Mouse (Mus musculus) erythroid progenitor cell, adult 5-6 weeks (primary cell): ENCODE results near the gene Abracl. TPM values are rescaled to one million over a fixed set of nuclear protein-coding genes. Genes with fewer than 3 reads are reported as not detected.

Experiments
- ATAC-seq: replicated peaks from 2 replicates; pipeline ENCODE4 v1.8.0; 2016; ENCODE audit warnings: moderate number of reproducible peaks, mild to moderate bottlenecking, moderate TSS enrichment, inconsistent platforms; ENCODE audit not compliant: poor library complexity, low FRiP score, severe bottlenecking
- total RNA-seq, 2 experiments: library from RNA; stranded (forward) in 1 of 2; stranded (reverse) in 1 of 2; fragments of 150-400 nt in 1 of 2; fragments of 186-747, 209-891 nt in 1 of 2; gene quantifications; 2 replicates each; pipeline versions ENCODE4 v1.2.3 to v1.2.4; 2015 to 2017; ENCODE audit warnings: low replicate concordance in 2 of 2

Abracl gene
- total RNA-seq, 2 experiments from 2014 or later, result 18.2 to 56.2 TPM

DNA sequence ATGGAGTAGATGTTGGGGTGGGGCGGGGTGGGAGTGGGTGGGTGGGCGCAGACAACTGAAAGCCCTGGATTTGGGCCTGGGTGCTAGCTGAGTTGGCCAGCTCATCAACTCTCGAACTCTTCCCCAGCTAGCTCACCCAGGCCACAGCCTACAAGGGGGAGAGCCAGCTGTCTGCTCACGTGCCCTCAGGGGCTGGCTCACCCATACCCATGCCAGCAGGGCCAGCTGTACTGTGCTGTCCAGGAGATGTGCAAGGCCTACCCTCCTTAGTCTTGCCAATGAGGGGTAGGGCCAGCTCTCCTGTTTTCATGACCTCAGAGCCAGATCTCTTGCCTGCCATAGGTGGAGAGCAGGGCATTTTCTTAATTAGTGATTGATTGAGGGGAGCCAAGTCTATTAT, 11.3 kb upstream of the Abracl start:
- no peak for ATAC-seq

DNA sequence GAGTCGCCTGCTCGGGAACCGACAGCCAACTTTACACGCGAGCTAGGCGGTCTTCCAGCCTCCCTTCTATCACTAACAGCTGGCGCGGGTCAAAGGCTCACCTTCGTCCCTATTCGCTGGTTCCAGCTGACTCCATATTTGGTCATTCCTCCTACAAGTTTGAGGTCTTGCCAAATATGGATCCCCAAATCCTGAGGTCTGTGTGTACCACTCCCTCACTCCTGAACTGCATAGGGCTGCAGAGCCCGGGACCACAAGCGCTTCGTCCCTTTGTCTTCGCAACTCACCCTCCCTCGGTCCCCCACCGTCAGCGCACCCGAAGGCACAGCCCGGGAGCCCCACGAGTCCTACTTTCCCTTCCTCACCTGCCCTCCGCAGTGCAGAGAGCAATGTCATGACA, 776 bp downstream of the Abracl start:
- peak; percentile 82 for ATAC-seq

DNA sequence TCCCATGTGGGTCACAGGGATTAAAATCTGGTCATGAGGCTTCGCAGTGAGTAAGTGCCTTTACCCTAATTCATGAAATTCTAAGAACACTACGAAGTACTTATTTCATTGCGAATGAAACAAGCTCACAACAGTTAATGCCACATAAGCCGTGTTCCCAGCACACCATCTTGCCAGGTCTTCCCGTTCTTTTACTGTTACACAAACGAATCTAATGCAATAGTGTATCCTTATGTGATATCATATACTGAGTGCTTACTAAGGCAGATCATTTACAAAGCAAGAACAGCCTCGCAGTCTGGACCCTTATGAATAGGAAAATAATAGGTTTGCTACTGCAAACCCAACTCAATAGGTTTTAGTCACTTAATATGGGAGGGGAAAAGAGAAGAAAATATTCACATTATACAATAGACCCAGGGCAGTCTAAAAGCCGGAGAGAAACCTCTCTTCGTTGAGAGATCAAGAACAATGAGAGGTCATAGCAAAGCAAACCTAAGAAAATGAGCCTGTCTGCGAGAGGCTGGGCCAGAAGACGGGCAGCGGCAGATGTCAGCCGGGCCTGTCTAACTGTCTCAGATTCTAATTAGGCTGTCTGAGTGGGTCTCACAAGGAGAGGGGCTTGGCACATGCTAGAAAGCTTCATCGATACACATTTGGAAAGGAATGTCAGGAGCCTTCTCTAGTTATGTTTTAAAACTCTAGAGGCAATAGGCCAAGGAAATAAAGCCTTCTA, 1.3 kb downstream of the Abracl start:
- peak; percentile 48 for ATAC-seq

DNA sequence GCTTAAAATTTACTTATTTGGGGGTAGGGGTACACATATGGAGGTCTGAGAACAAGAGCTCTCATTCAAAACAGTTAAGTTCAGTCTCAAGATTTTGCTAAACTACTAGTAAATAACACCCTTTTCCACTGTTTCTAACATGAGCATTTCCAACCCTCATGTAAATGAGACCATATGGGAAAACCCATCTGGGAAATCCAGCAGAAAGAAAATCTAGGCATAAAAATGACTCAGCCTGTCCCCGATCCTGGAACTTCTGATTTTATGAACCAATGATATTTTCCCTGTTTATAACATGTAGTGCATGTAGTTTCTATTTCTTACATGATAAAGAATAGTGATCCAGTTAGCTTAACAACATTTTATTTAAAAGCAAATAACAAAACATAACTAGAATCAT, 2.2 kb downstream of the Abracl start:
- ATAC-seq, result no peak

DNA sequence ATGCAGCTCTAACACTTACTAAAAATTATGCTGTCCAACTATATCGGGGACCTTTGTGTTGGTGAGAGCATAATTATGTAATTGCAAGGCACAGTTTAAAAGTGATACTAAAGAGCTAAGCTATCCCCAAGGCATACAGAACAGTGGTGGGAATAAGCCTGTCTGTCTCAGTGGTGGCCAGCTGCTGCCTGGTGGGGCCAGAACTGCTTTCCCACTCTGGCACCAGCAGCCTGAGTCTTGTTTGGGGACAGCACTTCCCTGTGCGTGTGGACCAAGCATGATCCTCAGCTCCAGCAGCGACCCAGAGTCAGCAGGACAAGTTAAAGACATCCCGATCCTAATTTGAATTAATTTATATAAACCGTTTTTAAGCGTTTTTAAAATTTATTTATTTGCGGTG, 2.6 kb downstream of the Abracl start:
- no peak for ATAC-seq

DNA sequence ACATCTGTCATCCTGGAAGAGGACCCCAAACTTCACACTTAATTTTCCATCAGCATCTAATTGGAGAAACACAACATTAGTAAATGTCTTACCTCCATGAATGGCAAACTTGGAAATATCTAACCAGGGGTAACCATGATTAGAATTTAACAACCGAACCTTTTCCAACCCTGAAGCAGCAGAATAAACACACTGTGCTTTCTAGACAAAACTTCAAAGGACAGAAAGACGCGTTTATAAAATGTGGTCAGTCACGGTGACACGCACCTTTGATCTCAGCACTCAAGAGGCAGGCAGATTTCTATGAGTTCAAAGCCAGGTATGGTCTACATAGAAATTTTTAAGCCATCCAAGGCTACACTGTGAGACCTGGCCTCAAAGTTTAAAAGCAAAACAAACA, 11.3 kb downstream of the Abracl start:
- ATAC-seq, result no peak

DNA sequence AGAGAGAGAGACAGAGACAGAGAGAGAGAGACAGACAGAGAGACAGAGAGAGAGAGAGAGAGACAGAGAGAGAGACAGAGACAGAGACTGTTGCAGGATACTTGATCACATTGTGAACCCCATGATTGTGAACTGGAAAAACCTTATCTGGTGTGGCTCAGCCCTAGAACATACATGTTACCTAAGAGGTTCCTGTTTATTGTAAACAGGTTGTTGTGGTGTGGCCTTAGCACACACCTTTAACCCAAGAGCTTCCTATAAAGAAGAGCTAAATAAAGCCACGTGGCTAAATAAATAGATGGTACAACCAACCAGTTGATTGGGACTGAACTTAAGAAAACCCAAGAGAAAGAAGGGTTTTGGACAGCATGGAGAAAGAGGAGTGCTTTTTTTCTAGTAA, 13.3 kb downstream of the Abracl start:
- ATAC-seq, result no peak

DNA sequence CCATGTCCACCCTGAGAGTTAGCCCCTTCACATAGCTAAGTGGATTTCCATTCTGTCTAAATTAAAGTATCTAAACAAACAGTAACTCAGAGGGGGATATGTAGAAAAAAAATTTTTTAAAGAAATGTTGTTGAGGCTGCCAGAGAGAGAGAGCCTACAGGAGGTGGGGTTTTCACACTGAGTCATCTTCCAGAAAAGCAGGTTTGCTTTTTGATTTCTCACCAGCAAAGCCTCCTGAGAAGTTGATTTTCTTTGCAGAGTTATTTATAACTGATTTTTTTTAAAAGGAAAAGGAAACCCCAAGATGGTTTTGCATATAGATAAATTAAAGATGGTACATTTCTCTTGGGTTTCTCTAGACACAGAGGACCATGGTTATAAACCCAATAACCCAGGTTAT, 15.0 kb downstream of the Abracl start:
- ATAC-seq, result no peak

DNA sequence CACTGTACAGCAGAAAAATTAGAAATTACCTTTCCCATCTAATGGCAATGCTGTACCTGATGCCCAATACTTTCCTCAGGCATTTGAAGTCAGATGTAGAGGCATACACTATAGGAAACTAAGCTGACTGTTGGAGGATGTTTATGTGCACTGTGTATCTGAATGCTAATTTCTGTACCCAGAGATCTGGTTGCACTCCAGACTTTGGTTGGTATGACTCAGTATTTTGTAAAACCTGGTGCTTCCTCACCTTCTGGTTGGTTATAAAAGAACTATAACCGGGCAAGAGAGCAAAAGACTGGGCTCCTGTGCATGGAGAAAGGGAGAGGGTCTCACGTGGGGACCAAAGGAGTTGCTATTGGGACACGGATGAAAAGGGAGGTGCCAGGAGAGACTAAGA, 15.8 kb downstream of the Abracl start:
- ATAC-seq, result no peak

DNA sequence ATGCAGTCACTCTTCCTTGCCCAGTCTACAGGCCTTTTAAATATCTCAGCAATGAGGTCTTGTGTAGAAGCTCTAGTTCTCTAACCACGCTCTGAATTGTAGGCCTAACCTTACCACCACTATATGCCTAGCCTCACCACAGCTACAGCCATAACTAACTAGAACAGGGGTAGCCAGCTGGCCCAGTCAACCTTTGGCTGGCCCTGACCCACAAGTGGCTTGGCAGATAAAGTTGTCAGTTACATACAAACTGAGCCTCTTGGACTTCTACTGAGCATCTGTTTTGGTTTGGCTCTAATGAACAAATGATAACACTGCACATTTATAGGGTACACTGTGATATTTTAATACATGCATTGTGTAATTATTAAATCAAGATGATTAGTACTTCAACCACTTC, 16.3 kb downstream of the Abracl start:
- no peak for ATAC-seq

DNA sequence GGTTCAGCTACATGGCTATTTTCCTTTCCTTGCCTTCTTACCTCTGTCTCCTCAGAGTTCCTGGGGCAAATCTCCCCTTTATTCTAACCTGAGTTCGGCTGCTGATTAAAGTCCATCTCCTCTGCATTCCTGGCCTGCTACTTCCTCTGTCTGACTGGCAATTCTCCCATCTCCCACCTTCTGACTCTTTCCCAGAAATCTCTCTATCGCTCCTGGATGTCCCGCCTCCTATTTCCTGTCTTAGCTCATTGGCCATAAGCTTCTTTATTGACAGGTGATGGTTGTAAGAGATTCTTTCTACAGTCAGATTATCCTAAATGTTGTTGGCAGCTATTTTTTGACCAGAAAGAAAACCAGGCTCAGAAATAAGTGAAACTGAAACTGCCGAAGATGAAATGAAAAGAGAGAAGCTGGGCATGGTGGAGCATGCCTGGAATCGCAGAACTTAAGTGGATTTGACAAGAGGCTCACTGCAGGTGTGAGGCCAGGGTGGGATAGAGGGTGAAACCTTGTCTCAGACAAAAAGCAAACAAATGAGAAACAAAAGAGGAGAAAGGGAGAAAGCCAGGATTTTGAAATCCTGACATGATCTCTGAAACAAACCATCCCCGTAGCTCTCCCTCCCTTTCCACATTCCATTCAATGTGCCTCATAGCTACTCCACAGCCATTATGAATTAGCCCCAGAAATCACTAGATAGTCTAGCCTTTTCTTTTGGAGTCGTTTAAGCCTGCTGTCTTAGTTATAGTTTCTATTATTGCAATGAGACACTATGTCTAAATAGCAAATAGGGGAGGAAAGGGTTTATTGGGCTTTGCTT, 17.7 kb downstream of the Abracl start:
- no peak for ATAC-seq

DNA sequence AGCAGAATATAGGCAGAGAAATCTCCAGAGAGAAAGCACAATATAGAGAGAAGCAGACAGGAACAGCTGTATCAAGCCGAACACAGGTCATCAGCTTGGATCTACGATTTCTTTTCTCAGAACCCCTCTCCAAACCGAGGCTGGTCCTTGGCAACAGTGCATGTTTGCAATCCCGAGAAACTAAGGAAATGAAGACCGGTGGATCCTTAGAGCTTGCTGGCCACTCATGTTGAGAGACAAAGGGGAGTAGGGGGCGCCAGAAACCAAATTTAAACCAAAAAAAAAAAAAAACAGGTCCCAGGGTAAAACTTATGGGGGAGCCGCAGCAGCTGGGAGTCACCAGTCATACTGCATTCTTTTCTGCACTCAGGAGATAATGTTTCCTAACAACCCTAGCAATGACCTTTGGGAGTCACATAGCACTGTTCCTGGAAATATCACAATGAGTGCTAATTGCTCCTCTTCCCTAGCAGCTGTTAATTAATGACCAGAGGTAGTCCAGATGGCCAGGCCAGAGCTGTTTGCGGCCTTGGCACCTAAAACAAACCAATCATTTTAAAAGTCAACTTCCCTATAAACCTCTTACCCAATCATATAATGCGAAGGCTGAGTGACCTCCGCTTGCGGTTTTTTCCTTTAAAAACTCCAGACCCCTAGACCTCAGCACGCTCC, 19.0 kb downstream of the Abracl start:
- no peak for ATAC-seq

DNA sequence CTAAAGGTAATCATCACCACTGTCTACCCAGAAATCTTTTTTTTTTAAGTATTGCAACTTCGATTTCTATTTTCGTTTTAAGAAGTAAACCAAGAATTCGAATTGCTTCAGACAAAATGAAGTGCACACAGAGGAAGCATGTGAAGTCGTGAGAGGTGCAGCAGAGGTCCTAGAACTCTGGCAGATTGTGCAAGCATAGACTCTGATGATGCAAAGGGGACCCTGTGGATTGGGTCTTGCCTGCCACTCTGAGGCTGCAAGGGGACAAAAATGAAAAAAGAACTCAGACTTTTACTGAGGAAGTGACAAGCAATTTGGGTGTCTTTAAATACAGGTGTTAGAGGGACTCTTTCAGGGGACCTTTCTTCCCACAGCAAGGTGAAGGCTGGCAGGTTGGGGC, 32.5 kb downstream of the Abracl start:
- no peak for ATAC-seq

DNA sequence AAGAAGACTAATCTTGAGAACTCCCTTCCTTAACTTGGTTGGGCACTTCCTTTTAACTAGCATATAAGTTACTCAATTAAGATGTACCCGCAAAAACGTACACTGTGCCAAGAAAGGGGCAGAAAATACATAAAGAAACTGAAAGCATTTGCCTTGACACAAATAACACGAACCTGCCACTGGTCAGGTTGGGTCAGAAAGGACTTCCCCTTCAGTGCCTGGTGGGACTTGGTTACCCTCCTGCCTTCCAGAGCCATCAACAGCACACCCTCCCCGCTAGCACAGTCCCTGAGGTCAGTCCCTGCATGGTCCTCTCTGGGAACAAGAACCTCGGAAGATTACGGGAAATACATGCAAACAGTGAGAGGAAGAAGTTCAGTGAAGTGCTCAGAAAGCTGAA, 34.0 kb downstream of the Abracl start:
- ATAC-seq, result no peak

DNA sequence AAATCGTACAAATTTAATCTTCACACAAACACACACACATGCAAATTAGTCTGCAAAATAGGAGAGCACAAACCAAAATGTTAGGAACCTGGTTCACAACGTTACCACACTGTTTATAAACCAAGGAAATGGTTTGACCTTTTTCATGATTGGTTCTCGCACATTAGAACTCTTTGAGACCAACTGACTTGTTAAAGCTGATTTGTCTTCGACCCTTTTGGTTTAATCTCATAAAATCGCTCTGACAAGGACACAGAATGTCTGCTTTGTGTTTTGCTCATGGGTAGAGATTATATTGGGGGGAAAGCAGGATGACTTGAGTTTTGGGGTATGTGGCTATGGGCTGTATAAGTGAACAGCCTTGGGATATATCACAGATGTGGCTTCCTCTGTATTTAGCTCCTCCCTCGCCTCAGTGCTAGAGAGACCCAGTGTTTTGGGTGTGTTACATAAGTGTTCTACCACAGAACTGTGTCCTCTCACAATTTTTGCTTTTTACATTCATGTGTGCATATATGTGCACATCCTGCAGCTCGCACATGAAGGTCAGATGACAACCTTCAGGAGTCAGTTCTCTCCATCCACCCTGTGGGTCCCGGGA, 35.2 kb downstream of the Abracl start:
- ATAC-seq, result no peak

DNA sequence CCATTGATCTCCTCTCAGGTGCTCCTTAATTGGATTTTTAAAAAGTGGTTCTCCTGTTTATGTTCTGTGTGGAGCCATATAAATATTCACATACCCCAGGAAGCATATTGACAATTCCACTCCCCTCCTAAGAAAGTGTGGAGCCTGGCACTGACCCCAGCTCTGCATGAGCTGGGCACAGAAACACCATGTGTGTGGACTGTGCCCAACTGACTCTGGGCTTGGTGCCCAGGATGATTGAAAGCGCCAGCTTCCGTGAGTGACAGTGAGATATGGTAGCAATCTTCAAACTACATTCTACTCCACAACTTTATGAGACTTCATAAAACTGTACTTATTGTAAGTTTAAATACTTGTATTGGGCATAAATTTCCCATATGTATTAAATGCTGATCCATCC, 39.8 kb downstream of the Abracl start:
- no peak for ATAC-seq

DNA sequence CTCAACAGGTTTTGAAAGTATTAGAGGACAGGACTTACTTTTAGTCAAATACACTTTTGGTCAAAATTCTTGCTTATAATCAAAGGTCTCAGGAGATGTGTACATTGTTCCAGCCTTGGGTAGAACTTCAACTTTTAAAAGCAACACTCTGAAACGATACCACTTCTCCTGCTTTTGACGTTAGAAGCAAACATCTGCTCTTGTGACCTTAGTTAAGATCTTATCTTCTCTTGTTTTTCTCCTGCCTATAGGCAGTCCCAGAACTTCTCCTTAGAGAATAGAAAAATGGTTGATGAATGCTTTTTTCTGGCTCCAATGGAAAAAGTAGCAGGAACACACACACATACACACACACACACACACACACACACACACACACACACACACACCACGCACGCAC, 57.0 kb downstream of the Abracl start:
- no peak for ATAC-seq
